Mouse (Mus musculus) hindbrain, embryonic 10.5 days (tissue): ENCODE measurements around the gene Grm4. TPM values are rescaled to one million over a fixed set of nuclear protein-coding genes. Genes with fewer than 3 reads are reported as not detected.

Source experiments
- DNase-seq: peaks from one replicate; pipeline ENCODE4 v3.0.0-alpha.2; 2017; ENCODE audit warnings: low spot score
- H3K27ac ChIP-seq: fragments of 300-500 bp; sonication (generic); 2 replicates; pipeline ENCODE4 v1.5.1; 2016; ENCODE audit warnings: mild to moderate bottlenecking, moderate library complexity
- H3K27me3 ChIP-seq: fragments of 300-500 bp; sonication (generic); 2 replicates; pipeline ENCODE4 v1.6.1; 2016; ENCODE audit warnings: mild to moderate bottlenecking; ENCODE audit not compliant: poor library complexity, insufficient read depth, severe bottlenecking
- H3K36me3 ChIP-seq: fragments of 300-500 bp; sonication (generic); 2 replicates; pipeline ENCODE4 v1.6.1; 2016; ENCODE audit warnings: mild to moderate bottlenecking, moderate library complexity
- H3K4me1 ChIP-seq: fragments of 300-500 bp; sonication (generic); replicated peaks from 2 replicates; pipeline ENCODE4 v1.6.1; 2016; ENCODE audit warnings: mild to moderate bottlenecking
- H3K4me3 ChIP-seq: fragments of 300-500 bp; sonication (generic); 2 replicates; pipeline ENCODE4 v1.5.1; 2016; ENCODE audit warnings: mild to moderate bottlenecking, moderate library complexity
- H3K9me3 ChIP-seq: fragments of 300-500 bp; sonication (generic); 2 replicates; pipeline ENCODE4 v1.6.1; 2016; ENCODE audit warnings: mild to moderate bottlenecking, moderate library complexity
- WGBS: fragments of 180-500 bp; shearing (Covaris S2); methylation state at CpG from one replicate; pipeline ENCODE4 v1.1.7; 2016; 5-methylcytosine and 5-hydroxymethylcytosine counted together
- polyA plus RNA-seq: library from polyadenylated mRNA; unstranded; fragments of >200 nt; fragmentation: Nextera tagmentation; extraction: Ambion mirVana; gene quantifications from 2 replicates; pipeline ENCODE4 v1.2.1, GENCODE M21; 2016

Grm4 gene
- polyA plus RNA-seq, 1 experiment from 2014 or later, result 4.2 TPM

DNA sequence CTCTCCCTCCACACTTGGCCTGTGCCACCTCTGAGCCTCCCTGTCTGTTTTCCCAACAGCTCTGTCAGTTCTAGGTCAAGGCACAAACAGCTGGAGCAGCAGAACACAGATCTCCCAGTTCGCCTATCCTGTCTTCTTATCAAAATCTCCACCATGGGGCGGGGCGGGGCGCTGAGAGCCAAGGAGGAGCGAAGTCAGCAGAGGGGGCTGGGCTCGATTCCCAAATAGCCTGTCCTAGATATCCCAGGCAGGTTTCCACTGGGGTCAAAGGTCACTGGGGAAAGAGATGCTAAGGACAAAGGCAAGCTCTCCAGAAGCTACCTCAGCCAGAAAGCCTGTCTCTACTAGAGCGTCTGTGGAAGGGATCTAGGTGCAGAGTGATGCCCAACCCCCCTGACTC is 79.4 kb downstream of the Grm4 start:
- H3K9me3 ChIP-seq, result no peaks in the 10 kb centered on the region
- H3K36me3 ChIP-seq, result no peaks in the 10 kb centered on the region
- H3K27me3 ChIP-seq, result peaks cover 10% of the 10 kb centered on the region; the same call in 1 of the 2 replicates
- peaks cover 31% of the 10 kb centered on the region for H3K4me1 ChIP-seq
- H3K27ac ChIP-seq, result 0 out of 2 replicates have a peak overlapping the region, but pooled peaks have one; percentile 62
- H3K4me3 ChIP-seq, result no peak overlapping the region
- 65% methylated on average over 7 of the region's 7 CpGs for WGBS
- no peak for DNase-seq

DNA sequence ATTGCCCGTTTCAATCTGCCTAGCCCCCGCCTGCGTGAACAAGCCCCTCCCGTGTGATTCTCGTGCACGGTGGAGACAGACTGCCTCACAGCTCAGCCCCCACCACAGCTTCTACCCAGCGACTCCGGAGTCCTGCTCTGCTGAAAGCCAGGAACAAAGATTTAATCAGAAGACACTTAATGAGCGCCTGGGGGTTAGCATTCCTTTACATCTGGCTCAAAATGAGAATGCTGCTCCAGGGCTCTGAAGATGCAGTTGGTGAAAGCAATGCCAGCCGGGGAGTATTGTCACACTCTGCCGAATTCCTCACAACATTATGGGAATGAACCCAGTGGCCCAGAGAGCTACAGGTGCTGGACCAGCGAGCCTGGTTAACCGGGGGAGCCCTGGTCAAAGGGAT is 85.4 kb downstream of the Grm4 start:
- Histone ChIP-seq H3K27me3 (peaks cover 9% of the 10 kb centered on the region), H3K36me3 (no peaks in the 10 kb centered on the region), H3K27ac (peak overlapping the region; percentile 17; the same call in 1 of the 2 replicates), H3K4me1 (peaks cover 53% of the 10 kb centered on the region), H3K4me3 (no peak overlapping the region), H3K9me3 (no peaks in the 10 kb centered on the region)
- no peak for DNase-seq
- 37% methylated on average over 13 of the region's 13 CpGs for WGBS

DNA sequence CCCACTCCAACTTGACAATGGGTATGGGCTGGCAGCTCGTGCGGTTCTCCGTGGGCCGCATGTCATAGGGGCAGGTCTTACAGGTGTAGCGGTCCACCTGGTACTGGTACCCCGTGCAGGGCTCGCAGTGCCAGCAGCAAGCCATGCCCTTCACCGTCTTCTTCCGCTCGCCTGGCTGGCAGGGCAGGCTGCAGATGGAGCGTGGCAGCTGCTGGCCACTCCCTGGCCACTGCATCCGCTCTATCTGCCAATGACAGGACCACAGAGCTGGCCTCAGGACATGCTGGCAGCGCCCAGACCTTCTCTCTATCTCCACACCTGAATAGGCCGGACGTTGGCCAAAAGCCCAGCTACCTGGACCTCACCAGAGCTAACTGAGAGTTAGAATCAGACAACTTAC is 86.0 kb downstream of the Grm4 start:
- H3K27me3 ChIP-seq, result peaks cover 9% of the 10 kb centered on the region
- peaks cover 59% of the 10 kb centered on the region for H3K4me1 ChIP-seq
- H3K9me3 ChIP-seq, result no peaks in the 10 kb centered on the region
- DNase-seq, result no peak
- WGBS, result 94% methylated on average over 15 of the region's 15 CpGs
- H3K36me3 ChIP-seq, result no peaks in the 10 kb centered on the region
- no peak overlapping the region for H3K4me3 ChIP-seq
- H3K27ac ChIP-seq, result peak overlapping the region; percentile 17; the same call in 1 of the 2 replicates

DNA sequence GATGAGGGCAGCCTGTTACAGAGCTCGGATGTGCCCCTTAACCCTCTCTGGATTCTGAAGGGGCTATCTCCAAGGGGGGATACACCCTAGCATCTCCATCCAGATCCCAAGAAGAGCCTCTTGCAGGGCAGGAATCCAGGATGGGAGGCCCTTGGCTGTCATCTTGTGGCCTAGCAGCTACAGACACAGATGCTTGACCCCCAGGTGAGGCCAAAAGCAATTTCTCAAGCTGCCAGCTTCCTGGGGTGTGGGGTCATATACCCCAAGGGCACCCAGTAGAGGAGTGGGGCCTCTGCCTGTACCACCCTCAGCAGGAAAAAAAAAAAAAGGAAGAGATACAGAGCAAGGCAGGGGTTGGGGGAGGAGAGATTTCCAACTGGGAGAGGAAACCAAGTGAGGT is 87.1 kb downstream of the Grm4 start:
- no peak for DNase-seq
- Histone ChIP-seq H3K36me3 (0 out of 2 replicates have a peak, but pooled peaks cover 1% of the 10 kb centered on the region), H3K4me3 (no peak overlapping the region), H3K4me1 (peaks cover 68% of the 10 kb centered on the region), H3K9me3 (peaks cover 1% of the 10 kb centered on the region; the same call in 1 of the 2 replicates), H3K27ac (peak overlapping the region; percentile 53; the same call in 1 of the 2 replicates), H3K27me3 (peaks cover 9% of the 10 kb centered on the region)
- WGBS, result 79% methylated on average over 1 of the region's 1 CpGs

DNA sequence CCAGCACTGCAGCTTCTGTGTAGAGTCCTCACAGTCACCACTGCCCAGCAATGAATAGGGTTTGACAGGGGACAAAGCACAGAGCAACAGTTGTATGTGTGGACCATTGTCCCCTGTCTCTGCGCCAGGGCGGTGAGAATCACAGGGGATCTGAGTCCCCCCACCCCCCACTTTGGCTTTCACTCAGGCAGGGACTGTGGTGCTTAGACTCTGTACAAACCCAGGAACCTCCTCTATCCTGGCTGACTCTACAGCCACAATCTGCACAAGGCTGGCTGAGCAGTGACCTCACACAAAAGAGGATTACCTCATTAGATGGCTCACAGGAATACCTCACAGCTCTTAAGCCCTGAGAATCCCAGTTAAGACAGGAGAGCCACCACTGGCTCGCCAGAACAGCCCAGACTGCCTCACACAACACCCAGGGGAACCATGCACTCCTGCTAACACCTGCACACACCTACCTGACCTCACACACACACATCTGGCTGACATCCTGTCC is 88.0 kb downstream of the Grm4 start:
- H3K27ac ChIP-seq, result peak overlapping the region; percentile 76
- 0 out of 2 replicates have a peak, but pooled peaks cover 10% of the 10 kb centered on the region for H3K36me3 ChIP-seq
- 31% methylated on average over 3 of the region's 3 CpGs for WGBS
- H3K4me3 ChIP-seq, result no peak overlapping the region
- peaks cover 9% of the 10 kb centered on the region for H3K27me3 ChIP-seq
- DNase-seq, result peak; percentile 24
- H3K4me1 ChIP-seq, result peaks cover 68% of the 10 kb centered on the region
- H3K9me3 ChIP-seq, result peaks cover 9% of the 10 kb centered on the region

DNA sequence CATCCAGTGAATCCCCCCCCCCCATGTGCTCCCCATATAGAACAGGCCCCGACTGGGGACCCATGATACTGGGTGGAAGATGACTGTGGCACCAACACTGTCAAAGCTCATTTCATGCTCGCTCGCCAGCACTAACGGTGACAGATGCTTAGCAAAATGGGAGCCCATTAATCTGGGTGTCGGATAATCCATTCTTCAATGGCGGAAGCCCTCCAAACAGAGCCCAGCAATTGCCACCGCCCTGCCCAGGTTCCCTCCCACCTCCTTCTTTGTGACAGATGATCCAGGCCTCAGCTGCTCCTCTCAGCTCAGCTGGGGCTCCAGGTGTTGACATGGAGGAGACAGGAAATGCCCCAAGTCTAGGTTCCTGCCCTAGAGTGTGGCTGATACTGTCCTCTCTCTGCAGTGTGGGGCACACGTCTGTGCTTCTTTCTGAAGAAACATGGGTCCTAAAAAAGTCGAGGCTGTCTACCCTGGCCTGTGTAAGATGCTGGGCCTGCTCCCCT is 89.0 kb downstream of the Grm4 start:
- WGBS, result 64% methylated on average over 9 of the region's 9 CpGs
- Histone ChIP-seq H3K4me1 (peaks cover 64% of the 10 kb centered on the region), H3K36me3 (0 out of 2 replicates have a peak, but pooled peaks cover 12% of the 10 kb centered on the region), H3K4me3 (no peak overlapping the region), H3K27ac (peak overlapping the region; percentile 76), H3K9me3 (peaks cover 12% of the 10 kb centered on the region), H3K27me3 (peaks cover 9% of the 10 kb centered on the region)
- DNase-seq, result peak; percentile 36

DNA sequence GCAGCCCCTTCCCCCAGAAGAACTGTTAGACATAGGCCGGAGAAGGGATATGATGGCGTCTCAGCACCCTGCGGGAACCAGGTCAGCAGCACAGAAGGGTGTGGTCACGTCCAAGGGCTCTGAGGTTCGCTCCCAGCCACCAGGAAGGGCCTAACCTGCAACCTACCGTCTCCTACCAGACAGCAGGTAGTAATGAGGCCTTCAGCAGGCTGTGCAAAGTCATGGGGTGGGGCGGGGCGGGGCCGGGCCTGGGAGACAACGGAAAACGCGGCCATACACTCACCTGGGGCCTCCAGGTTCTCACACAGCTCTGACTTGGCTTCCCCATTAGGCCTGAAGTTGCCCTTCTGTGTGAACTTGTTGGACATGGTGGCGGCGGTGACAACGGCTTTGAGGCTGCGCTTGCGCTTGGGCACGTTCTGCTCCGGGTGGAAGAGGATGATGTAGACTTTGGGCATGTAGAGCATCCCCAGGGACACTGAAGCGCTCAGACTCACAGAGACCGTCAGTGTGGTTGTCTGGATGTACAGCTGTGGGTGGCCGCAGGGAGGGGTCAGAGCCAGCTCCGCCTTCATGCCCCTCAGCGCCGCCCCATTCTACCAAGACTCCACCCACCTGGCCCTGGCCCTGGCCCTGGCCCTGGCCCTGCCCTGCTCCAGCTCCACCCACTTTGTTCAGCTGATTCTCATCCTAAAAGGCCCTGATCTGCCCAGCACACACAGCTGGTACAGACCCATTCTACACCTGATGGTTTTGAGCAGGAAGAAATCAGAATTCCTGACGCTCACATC is 90.0 kb downstream of the Grm4 start:
- peaks cover 64% of the 10 kb centered on the region for H3K4me1 ChIP-seq

DNA sequence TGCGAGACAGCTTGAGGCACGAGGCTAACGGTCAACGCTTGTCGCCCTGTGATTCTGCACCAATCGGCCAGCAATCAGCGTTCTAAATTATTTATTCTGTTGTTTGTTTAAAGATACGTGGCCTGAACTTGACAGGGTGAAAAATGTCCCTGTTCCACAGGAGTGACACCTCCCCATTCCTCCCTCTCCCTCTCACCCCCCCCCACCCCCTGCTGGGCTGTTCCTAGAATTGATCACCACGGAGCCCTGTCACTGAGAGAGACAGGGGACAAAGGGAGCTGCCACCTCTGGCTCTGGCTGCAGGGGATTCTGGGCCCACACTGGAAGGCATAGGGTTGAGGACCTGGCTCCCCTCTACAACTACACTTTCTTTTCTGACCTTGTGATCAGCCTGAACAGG is 91.4 kb downstream of the Grm4 start:
- 0 out of 2 replicates have a peak, but pooled peaks cover 12% of the 10 kb centered on the region for H3K36me3 ChIP-seq
- H3K27me3 ChIP-seq, result peaks cover 4% of the 10 kb centered on the region
- peaks cover 12% of the 10 kb centered on the region for H3K9me3 ChIP-seq
- no peak overlapping the region for H3K4me3 ChIP-seq
- peak; percentile 33 for DNase-seq
- H3K27ac ChIP-seq, result peak overlapping the region; percentile 69
- 38% methylated on average over 9 of the region's 9 CpGs for WGBS
- peaks cover 51% of the 10 kb centered on the region for H3K4me1 ChIP-seq

More for the DNA sequence above, 90.0 kb downstream of the Grm4 start:
- peak overlapping the region; percentile 76 for H3K27ac ChIP-seq
- H3K9me3 ChIP-seq, result peaks cover 12% of the 10 kb centered on the region
- peaks cover 9% of the 10 kb centered on the region for H3K27me3 ChIP-seq
- WGBS, result 86% methylated on average over 26 of the region's 26 CpGs
- DNase-seq, result no peak
- H3K36me3 ChIP-seq, result 0 out of 2 replicates have a peak, but pooled peaks cover 12% of the 10 kb centered on the region
- no peak overlapping the region for H3K4me3 ChIP-seq

DNA sequence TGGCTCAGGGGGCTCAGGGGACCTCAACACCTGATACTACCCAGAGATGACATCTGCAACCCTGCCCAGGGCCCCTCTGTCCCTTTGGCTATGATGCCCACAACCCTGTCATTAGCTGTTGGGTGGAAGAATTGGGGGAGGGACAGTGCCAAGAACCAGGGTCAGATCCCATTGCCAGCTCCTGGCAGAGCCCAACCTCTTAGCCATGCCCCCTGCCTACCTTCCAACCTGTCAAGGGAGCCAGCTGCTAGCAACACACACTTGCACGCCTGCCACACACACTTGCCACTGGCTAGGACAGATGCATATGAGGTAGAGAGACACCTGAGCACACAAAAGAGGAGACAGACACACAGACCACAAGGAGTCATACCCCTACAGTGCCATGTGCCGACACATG is 96.2 kb downstream of the Grm4 start:
- no peaks in the 10 kb centered on the region for H3K27me3 ChIP-seq

DNA sequence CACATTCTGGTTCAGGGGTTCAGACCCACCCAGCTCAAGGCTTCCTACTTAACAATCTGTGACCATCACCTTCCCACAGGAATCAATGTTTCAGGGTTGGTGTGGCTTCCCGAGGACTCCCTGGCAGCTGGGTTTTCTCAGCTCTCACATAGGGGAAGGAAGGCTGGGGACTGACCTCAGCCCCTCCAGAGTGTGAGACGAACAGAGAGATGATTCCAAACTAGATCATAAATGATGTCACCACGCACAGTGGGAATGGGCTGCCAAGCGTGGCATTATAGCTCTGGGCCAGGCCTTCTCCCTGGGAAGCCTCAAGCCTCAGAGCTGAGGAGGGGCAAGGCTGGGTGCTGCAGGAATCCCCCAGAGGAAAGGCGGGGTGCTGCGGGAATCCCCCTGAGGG is 96.8 kb downstream of the Grm4 start:
- Histone ChIP-seq H3K27ac (0 out of 2 replicates have a peak overlapping the region, but pooled peaks have one; percentile 2), H3K27me3 (no peaks in the 10 kb centered on the region), H3K4me3 (no peak overlapping the region), H3K9me3 (peaks cover 12% of the 10 kb centered on the region), H3K4me1 (peaks cover 27% of the 10 kb centered on the region), H3K36me3 (0 out of 2 replicates have a peak, but pooled peaks cover 12% of the 10 kb centered on the region)
- WGBS, result 82% methylated on average over 6 of the region's 6 CpGs
- DNase-seq, result no peak

More for the DNA sequence above, 96.2 kb downstream of the Grm4 start:
- Histone ChIP-seq H3K36me3 (0 out of 2 replicates have a peak, but pooled peaks cover 12% of the 10 kb centered on the region), H3K4me1 (peaks cover 34% of the 10 kb centered on the region), H3K9me3 (peaks cover 12% of the 10 kb centered on the region), H3K4me3 (no peak overlapping the region), H3K27ac (no peak overlapping the region)
- DNase-seq, result no peak
- 92% methylated on average over 2 of the region's 2 CpGs for WGBS

DNA sequence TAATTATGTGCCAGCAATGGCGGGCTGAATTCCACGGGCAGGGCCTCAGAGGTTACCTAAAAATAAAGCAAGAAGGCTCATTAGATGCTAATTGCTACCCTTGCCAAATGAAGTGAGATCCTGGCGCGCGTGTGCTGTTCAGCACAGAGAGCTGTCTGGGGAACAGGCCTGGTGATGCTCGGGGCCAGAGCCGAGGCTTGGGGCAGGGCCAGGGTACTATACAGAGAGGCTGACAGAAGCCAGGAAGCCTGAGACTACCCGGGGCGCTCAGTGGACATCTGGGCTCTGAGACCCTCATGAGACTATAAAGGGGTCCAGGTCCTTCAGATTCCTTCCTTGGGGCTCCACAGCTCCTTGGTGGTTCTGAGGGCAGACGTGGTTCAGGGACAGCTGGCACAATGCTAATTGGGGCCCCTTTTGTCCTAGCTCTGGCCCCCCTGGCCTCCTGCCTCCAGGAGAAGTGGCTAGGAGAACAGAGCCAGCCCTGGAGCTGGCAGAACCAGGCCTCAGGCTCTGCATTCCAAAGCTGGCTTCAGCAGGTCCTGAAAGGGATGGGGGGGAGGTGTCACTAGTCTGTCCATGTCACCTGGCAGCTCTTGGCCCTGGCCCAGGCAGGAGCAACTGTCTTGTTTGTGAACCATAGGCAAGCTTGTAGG is 98.3 kb downstream of the Grm4 start:
- WGBS, result 33% methylated on average over 10 of the region's 10 CpGs
- DNase-seq, result peak; percentile 30
- peak overlapping the region; percentile 82 for H3K27ac ChIP-seq
- peaks cover 27% of the 10 kb centered on the region for H3K4me1 ChIP-seq
- H3K27me3 ChIP-seq, result no peaks in the 10 kb centered on the region
- H3K9me3 ChIP-seq, result no peaks in the 10 kb centered on the region
- no peaks in the 10 kb centered on the region for H3K36me3 ChIP-seq
- no peak overlapping the region for H3K4me3 ChIP-seq

DNA sequence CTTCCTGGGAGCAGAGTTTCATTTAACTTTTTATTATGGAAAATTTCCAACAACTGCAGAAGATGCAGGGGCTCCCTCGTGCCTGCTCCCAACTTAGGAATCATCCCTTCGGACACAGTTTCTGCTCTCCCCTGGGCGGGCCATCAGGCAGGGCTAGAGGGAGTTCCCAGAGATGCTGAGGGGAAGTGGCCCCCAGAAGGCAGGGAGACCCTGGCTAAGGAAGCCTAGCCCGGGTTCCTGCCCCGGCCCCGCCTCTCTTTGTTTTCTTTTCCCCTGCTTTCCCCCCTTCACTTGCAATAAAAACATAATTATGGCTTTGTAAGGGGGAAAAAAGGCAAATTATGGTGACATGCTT is 98.9 kb downstream of the Grm4 start:
- WGBS, result 31% methylated on average over 6 of the region's 6 CpGs
- no peak for DNase-seq

More for the DNA sequence above, 98.9 kb downstream of the Grm4 start:
- Histone ChIP-seq H3K9me3 (no peaks in the 10 kb centered on the region), H3K27me3 (no peaks in the 10 kb centered on the region), H3K27ac (peak overlapping the region; percentile 82), H3K4me1 (peaks cover 27% of the 10 kb centered on the region), H3K36me3 (no peaks in the 10 kb centered on the region), H3K4me3 (no peak overlapping the region)
